Comparison of ENCODE assay signal across 9 mouse cellular contexts in genomic region chr12:31848630-31849415, GRCm38 (mm10).
DNase-seq lines count a peak whose midpoint lies in the region; ATAC-seq and TF ChIP-seq lines count a peak whose summit lies in the region.
"Had no signal": no experiment of that assay in that cellular context is flagged by ENCODE, and none has a peak within 500 bp of the region (broad histone marks: within the 10 kb centered on the region; RNA-seq: fewer than 3 reads in every experiment).

No protein-coding gene starts in this region.

- TF ChIP-seq EP300 in stomach, postnatal 0 days (optimal IDR thresholded peaks at IDR 0.05): no peak

- no peak for TF ChIP-seq CTCF in stomach, postnatal 0 days (IDR thresholded peaks at IDR 0.05; ENCODE audit: low read depth)

- no peaks in the 10 kb centered on the region for H3K27me3 ChIP-seq in heart, embryonic 11.5 days (ENCODE audit: control insufficient read depth, insufficient read depth, low read length)
- no peaks in the 10 kb centered on the region for H3K27me3 ChIP-seq in hindbrain, embryonic 16.5 days (replicated peaks; ENCODE audit: control insufficient read depth, insufficient read depth, low read length)
- H3K27me3 ChIP-seq in liver, embryonic 15.5 days: no peaks in the 10 kb centered on the region
- H3K27me3 ChIP-seq in stomach, postnatal 0 days (ENCODE audit: control insufficient read depth, insufficient read depth, low read length): no peaks in the 10 kb centered on the region

- WGBS in heart, embryonic 11.5 days (ENCODE audit: insufficient replicate concordance): 82% methylated on average over 5 of the region's 5 CpGs
- 54% methylated on average over 5 of the region's 5 CpGs for WGBS in hindbrain, embryonic 16.5 days
- WGBS in liver, embryonic 15.5 days (ENCODE audit: insufficient replicate concordance): 77% methylated on average over 5 of the region's 5 CpGs
- WGBS in stomach, postnatal 0 days: 78% methylated on average over 5 of the region's 5 CpGs

- ATAC-seq in heart, embryonic 11.5 days (replicated peaks; ENCODE audit: insufficient number of reproducible peaks, low FRiP score, low TSS enrichment): no peak
- peak; percentile 97 for ATAC-seq in hindbrain, embryonic 16.5 days
- no peak for ATAC-seq in liver, embryonic 15.5 days (ENCODE audit: insufficient read depth)
- no peak for ATAC-seq in stomach, postnatal 0 days (ENCODE audit: low FRiP score, low TSS enrichment)
- no peak for ATAC-seq in activated CD4-positive, CD25-positive, alpha-beta regulatory T cell, adult 4 months

- no peak overlapping the region for H3K27ac ChIP-seq in heart, embryonic 11.5 days (ENCODE audit: low read depth, low read length)
- H3K27ac ChIP-seq in hindbrain, embryonic 16.5 days (ENCODE audit: low read depth, low read length): 0 out of 2 replicates have a peak overlapping the region, but pooled peaks have one; percentile 34
- H3K27ac ChIP-seq in liver, embryonic 15.5 days (replicated peaks): no peak overlapping the region
- no peak overlapping the region for H3K27ac ChIP-seq in stomach, postnatal 0 days (replicated peaks)
- H3K27ac ChIP-seq: macrophage had no signal

- no peak overlapping the region for H3K4me2 ChIP-seq in heart, embryonic 11.5 days
- no peak overlapping the region for H3K4me2 ChIP-seq in hindbrain, embryonic 16.5 days (ENCODE audit: low read length)
- H3K4me2 ChIP-seq in liver, embryonic 15.5 days: peak overlapping the region; percentile 35; the same call in 1 of the 2 replicates
- H3K4me2 ChIP-seq in stomach, postnatal 0 days (replicated peaks; ENCODE audit: low read depth): no peak overlapping the region

- DNase-seq in heart, adult 11 months: peak; percentile 98
- DNase-seq in brain, adult 2 months (ENCODE audit: low read depth, low spot score): peak; percentile 98
- DNase-seq in frontal cortex, postnatal 14 days (ENCODE audit: low spot score in 2 of 2): peak; percentile 18 to 35
- DNase-seq in stomach, postnatal 0 days (ENCODE audit: low spot score): peak; percentile 16

- no peak overlapping the region for H3K4me3 ChIP-seq in heart, embryonic 11.5 days (ENCODE audit: low read depth, low read length)
- no peak overlapping the region for H3K4me3 ChIP-seq in hindbrain, embryonic 16.5 days (ENCODE audit: low read length)
- 0 out of 2 replicates have a peak overlapping the region, but pooled peaks have one; percentile 4 for H3K4me3 ChIP-seq in liver, embryonic 15.5 days (replicated peaks)
- no peak overlapping the region for H3K4me3 ChIP-seq in stomach, postnatal 0 days (ENCODE audit: low read depth, low read length)

- no peaks in the 10 kb centered on the region for H3K9me3 ChIP-seq in heart, embryonic 11.5 days (replicated peaks; ENCODE audit: control insufficient read depth, low read length)
- H3K9me3 ChIP-seq in hindbrain, embryonic 16.5 days (ENCODE audit: control insufficient read depth, low read length): no peaks in the 10 kb centered on the region
- no peaks in the 10 kb centered on the region for H3K9me3 ChIP-seq in liver, embryonic 15.5 days (replicated peaks)
- H3K9me3 ChIP-seq in stomach, postnatal 0 days (ENCODE audit: control insufficient read depth, low read length): no peaks in the 10 kb centered on the region

- no peak overlapping the region for H3K9ac ChIP-seq in heart, embryonic 11.5 days (ENCODE audit: low read depth, low read length)
- H3K9ac ChIP-seq in hindbrain, embryonic 16.5 days (ENCODE audit: low read depth, low read length): no peak overlapping the region
- no peak overlapping the region for H3K9ac ChIP-seq in liver, embryonic 15.5 days
- H3K9ac ChIP-seq in stomach, postnatal 0 days (ENCODE audit: low read length): no peak overlapping the region

- H3K36me3 ChIP-seq in heart, embryonic 11.5 days (ENCODE audit: control insufficient read depth, insufficient read depth, low read length): no peaks in the 10 kb centered on the region
- no peaks in the 10 kb centered on the region for H3K36me3 ChIP-seq in hindbrain, embryonic 16.5 days (ENCODE audit: control insufficient read depth, insufficient read depth, low read length)
- H3K36me3 ChIP-seq in liver, embryonic 15.5 days (replicated peaks): no peaks in the 10 kb centered on the region
- H3K36me3 ChIP-seq in stomach, postnatal 0 days (ENCODE audit: control insufficient read depth, insufficient read depth, low read length): no peaks in the 10 kb centered on the region

- H3K4me1 ChIP-seq in heart, embryonic 11.5 days (ENCODE audit: control insufficient read depth, insufficient read depth, low read length): no peaks in the 10 kb centered on the region
- peaks cover 3% of the 10 kb centered on the region for H3K4me1 ChIP-seq in hindbrain, embryonic 16.5 days (ENCODE audit: control insufficient read depth, insufficient read depth, low read depth, low read length)
- H3K4me1 ChIP-seq in liver, embryonic 15.5 days (replicated peaks): peaks cover 8% of the 10 kb centered on the region
- H3K4me1 ChIP-seq in stomach, postnatal 0 days (replicated peaks; ENCODE audit: control insufficient read depth, insufficient read depth): no peaks in the 10 kb centered on the region

Comparison
In these comparisons a context has a peak if more than half of its experiments do, and no peak if none do; other contexts are left out.
1. DNase-seq: peak in every context shown above with its lines; median percentile 98 in heart, adult 11 months; 98 in brain, adult 2 months; 26 in frontal cortex, postnatal 14 days; 16 in stomach, postnatal 0 days.